Mouse (Mus musculus): ENCODE data around the gene Zfp512b.

DNA sequence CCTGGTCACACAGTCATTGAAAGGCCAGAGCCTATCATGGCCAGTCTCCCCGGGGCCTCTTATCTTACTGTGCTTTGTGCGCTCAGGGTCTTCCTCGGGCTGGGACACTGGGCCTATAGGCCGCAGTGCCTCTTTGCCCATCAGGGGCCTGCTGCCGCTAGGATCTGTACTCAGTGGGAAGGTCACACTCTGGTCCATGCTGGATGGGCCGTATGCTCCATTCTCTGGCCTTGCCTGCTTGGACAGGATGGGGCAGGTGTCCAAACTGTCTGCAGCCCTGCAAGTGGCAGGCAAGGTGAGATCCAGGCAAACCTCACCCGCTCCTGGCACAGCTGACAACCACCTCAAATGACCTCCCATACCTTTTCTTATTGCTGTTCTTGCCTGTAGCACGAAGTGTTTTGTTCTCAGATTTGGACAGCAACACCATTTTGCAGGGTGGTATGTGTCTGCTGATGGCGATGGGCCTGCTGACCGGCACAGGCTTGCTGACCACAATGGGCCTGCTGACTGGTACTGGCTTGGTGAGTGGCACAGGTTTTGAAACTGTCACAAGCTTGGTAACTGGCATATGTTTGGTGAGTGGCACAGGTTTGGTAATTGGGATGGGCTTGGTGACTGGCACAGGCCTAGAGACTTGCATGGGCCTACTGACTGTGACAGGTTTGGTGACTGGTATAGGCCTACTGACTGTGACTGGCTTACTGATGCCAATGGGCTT lies 3.4 kb downstream of the Zfp512b start:
- TF ChIP-seq EP300 (IDR thresholded peaks at IDR 0.05; ENCODE audit: insufficient read depth, low read depth, low read length) (no peak), CTCF (IDR thresholded peaks at IDR 0.05) (no peak), POLR2A (IDR thresholded peaks at IDR 0.05; ENCODE audit: insufficient read depth, low read depth, low read length) (no peak)
